Mouse (Mus musculus): Measurements from ENCODE around the gene Slc12a3. TPM values are rescaled to one million over a fixed set of nuclear protein-coding genes. Genes with fewer than 3 reads are reported as not detected.
A peak's percentile ranks its signal among the peaks of the same experiment; 100 is the strongest.

Gene Slc12a3
- total and polyA plus RNA-seq, 2 experiments from 2014 or later: 0.05 TPM; not detected in 1

DNA sequence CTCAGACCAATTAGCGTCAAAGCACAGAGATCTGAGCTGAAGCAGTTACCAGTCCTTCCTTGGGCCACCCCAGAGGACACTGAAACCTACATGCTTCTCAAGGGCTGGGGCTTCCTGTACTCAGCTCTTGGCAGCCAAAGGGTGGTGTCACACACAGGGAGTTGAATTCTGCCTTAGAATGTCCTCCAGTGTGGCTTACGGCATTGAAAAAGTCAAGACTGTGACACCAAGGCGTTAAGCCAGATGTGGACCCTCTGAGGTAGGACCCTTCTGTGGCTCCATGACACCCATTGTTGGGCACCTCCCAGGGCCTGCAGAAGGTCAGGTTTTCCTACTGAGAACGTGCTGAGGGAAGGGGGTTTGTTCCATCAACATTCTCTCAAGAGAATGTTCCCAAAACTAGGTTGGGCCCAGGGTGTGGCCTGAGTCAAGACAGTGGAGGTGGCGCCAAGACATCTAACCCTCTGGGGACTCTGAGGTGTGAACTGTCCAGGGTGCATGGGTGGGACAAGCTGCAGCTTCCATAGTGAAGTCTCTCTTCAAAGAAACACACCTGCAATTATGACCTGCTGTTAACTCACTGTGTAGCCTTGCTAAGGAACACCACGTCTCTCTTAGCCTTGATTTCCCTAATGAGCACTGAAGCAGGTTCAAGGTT is 32.9 kb downstream of the Slc12a3 start:
- Histone ChIP-seq H3K36me3 (ENCODE audit: insufficient read depth, low read length) (no peaks in the 10 kb centered on the region), H3K27me3 (ENCODE audit: insufficient read depth, low read length) (no peaks in the 10 kb centered on the region), H3K9me3 (ENCODE audit: low read length) (no peaks in the 10 kb centered on the region), H3K4me1 (ENCODE audit: insufficient read depth, low read length) (no peaks in the 10 kb centered on the region), H3K4me3 (ENCODE audit: low read depth, low read length) (no peak overlapping the region), H3K9ac (replicated peaks; ENCODE audit: low read length, poor library complexity, severe bottlenecking) (no peak overlapping the region), H3K4me2 (ENCODE audit: low read depth, low read length, poor library complexity, severe bottlenecking) (no peak overlapping the region), H3K27ac (ENCODE audit: low read depth, low read length) (no peak overlapping the region)
- no peak for TF ChIP-seq CTCF (IDR thresholded peaks at IDR 0.05)
- DNase-seq (ENCODE audit: low spot score): no peak
- no peak for ATAC-seq (ENCODE audit: low FRiP score)
- WGBS: 88% methylated on average over 6 of the region's 6 CpGs

DNA sequence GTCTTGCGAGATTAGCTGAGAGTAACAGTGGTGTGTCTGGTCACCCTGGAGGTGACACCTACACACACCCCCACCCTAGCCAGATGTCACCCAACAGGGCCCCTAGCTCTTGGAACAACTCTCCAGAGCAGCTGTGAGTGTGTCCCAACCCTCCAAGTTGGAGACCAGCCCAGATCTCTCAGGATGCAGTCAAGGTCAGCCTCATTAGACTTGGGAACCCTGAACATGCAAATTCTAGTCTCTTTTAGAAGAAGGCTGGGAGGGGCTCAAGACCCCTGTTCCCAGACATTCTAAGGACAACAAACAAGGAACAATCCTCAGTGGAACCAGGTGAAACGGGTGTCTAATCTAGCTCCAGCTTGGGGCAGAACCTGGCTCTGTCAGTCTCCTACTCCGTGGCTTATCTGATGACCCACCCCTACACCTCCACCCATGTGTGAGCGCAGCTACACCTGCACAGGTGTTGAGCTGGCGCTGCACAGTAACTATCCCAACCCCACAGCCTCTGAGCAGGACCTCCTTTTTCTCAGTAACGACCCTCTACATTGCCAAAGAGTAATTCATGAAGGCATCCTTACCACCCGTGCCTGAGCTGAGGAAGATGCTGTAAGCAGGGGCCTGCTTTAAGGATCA is 33.7 kb downstream of the Slc12a3 start:
- no peak for ATAC-seq (ENCODE audit: low FRiP score)
- Histone ChIP-seq H3K27me3 (ENCODE audit: insufficient read depth, low read length) (no peaks in the 10 kb centered on the region), H3K9ac (replicated peaks; ENCODE audit: low read length, poor library complexity, severe bottlenecking) (no peak overlapping the region), H3K36me3 (ENCODE audit: insufficient read depth, low read length) (no peaks in the 10 kb centered on the region), H3K4me3 (ENCODE audit: low read depth, low read length) (no peak overlapping the region), H3K9me3 (ENCODE audit: low read length) (no peaks in the 10 kb centered on the region), H3K4me2 (ENCODE audit: low read depth, low read length, poor library complexity, severe bottlenecking) (no peak overlapping the region), H3K4me1 (ENCODE audit: insufficient read depth, low read length) (no peaks in the 10 kb centered on the region), H3K27ac (ENCODE audit: low read depth, low read length) (no peak overlapping the region)
- TF ChIP-seq CTCF (IDR thresholded peaks at IDR 0.05): no peak
- 87% methylated on average over 7 of the region's 7 CpGs for WGBS
- no peak for DNase-seq (ENCODE audit: low spot score)

DNA sequence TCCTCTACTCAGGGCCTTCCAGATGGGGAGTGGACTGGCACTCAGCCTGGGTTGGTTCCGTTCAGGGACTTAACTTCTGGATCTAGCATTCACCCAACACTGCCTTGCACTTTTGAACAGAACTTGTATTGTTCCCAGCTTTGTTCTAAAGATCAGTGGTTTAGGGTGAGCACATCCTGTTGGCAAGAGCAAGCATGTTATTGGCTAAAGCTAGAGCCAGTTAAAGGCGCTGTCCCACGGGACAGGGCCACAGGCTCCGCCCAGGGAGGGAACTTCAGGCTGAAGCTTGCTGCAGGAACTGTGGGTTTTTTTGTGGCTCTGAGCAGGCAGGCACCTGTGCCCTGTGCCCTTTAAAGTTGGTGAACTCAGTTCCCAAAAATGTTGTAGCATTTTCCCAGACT is 34.3 kb downstream of the Slc12a3 start:
- ATAC-seq (ENCODE audit: low FRiP score) (no peak), DNase-seq (ENCODE audit: low spot score) (peak; percentile 41)
- H3K27ac ChIP-seq (ENCODE audit: low read depth, low read length): no peak overlapping the region
- no peak overlapping the region for H3K9ac ChIP-seq (replicated peaks; ENCODE audit: low read length, poor library complexity, severe bottlenecking)
- H3K27me3 ChIP-seq (ENCODE audit: insufficient read depth, low read length): no peaks in the 10 kb centered on the region
- no peaks in the 10 kb centered on the region for H3K36me3 ChIP-seq (ENCODE audit: insufficient read depth, low read length)
- no peaks in the 10 kb centered on the region for H3K4me1 ChIP-seq (ENCODE audit: insufficient read depth, low read length)
- H3K4me2 ChIP-seq (ENCODE audit: low read depth, low read length, poor library complexity, severe bottlenecking): no peak overlapping the region
- H3K9me3 ChIP-seq (ENCODE audit: low read length): no peaks in the 10 kb centered on the region
- H3K4me3 ChIP-seq (ENCODE audit: low read depth, low read length): no peak overlapping the region
- no peak for TF ChIP-seq CTCF (IDR thresholded peaks at IDR 0.05)
- 54% methylated on average over 4 of the region's 4 CpGs for WGBS

DNA sequence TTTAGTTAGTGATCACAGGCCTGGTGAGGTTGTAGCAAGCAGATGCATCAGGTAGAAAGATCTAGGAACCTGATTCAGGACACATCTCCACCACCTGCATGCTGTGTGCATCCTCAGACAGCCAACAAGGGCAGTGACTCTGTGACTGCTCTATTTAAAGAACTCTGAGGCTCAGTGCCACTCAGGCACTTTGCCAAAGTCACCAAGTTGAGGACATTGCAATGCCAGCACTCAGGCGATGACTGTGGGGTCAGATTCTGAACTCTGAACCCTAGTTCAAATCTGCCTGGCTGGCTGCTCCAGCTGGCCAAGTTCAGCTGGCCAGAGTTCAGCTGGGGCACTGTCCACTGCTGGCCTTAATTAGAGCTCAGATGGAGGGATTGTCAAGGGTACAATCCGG is 34.9 kb downstream of the Slc12a3 start:
- H3K4me3 ChIP-seq (ENCODE audit: low read depth, low read length): no peak overlapping the region
- 86% methylated on average over 2 of the region's 2 CpGs for WGBS
- no peaks in the 10 kb centered on the region for H3K9me3 ChIP-seq (ENCODE audit: low read length)
- H3K27ac ChIP-seq (ENCODE audit: low read depth, low read length): no peak overlapping the region
- TF ChIP-seq CTCF (IDR thresholded peaks at IDR 0.05): no peak
- H3K4me2 ChIP-seq (ENCODE audit: low read depth, low read length, poor library complexity, severe bottlenecking): no peak overlapping the region
- H3K9ac ChIP-seq (replicated peaks; ENCODE audit: low read length, poor library complexity, severe bottlenecking): no peak overlapping the region
- DNase-seq (ENCODE audit: low spot score) (no peak), ATAC-seq (ENCODE audit: low FRiP score) (no peak)
- no peaks in the 10 kb centered on the region for H3K36me3 ChIP-seq (ENCODE audit: insufficient read depth, low read length)
- no peaks in the 10 kb centered on the region for H3K4me1 ChIP-seq (ENCODE audit: insufficient read depth, low read length)
- no peaks in the 10 kb centered on the region for H3K27me3 ChIP-seq (ENCODE audit: insufficient read depth, low read length)

- DNase-seq (ENCODE audit: low spot score) (no peak), ATAC-seq (ENCODE audit: low FRiP score) (no peak)
- no peaks in the 10 kb centered on the region for H3K9me3 ChIP-seq (ENCODE audit: low read length)
- no peaks in the 10 kb centered on the region for H3K36me3 ChIP-seq (ENCODE audit: insufficient read depth, low read length)
- H3K4me2 ChIP-seq (ENCODE audit: low read depth, low read length, poor library complexity, severe bottlenecking): no peak overlapping the region
- no peak overlapping the region for H3K4me3 ChIP-seq (ENCODE audit: low read depth, low read length)
- 92% methylated on average over 6 of the region's 6 CpGs for WGBS
- H3K9ac ChIP-seq (replicated peaks; ENCODE audit: low read length, poor library complexity, severe bottlenecking): no peak overlapping the region
- H3K27me3 ChIP-seq (ENCODE audit: insufficient read depth, low read length): no peaks in the 10 kb centered on the region
- no peaks in the 10 kb centered on the region for H3K4me1 ChIP-seq (ENCODE audit: insufficient read depth, low read length)
- TF ChIP-seq CTCF (IDR thresholded peaks at IDR 0.05): no peak
- no peak overlapping the region for H3K27ac ChIP-seq (ENCODE audit: low read depth, low read length)
Observed at GRCm38 (mm10) chr8:94364686-94365312, 35.8 kb downstream of the Slc12a3 start.

GRCm38 (mm10) chr8:94365410-94365981 is 36.5 kb downstream of the Slc12a3 start:
- no peak for ATAC-seq (ENCODE audit: low FRiP score)
- Histone ChIP-seq H3K4me2 (ENCODE audit: low read depth, low read length, poor library complexity, severe bottlenecking) (no peak overlapping the region), H3K36me3 (ENCODE audit: insufficient read depth, low read length) (no peaks in the 10 kb centered on the region), H3K9ac (replicated peaks; ENCODE audit: low read length, poor library complexity, severe bottlenecking) (no peak overlapping the region), H3K27me3 (ENCODE audit: insufficient read depth, low read length) (no peaks in the 10 kb centered on the region), H3K4me1 (ENCODE audit: insufficient read depth, low read length) (no peaks in the 10 kb centered on the region), H3K4me3 (ENCODE audit: low read depth, low read length) (no peak overlapping the region), H3K27ac (ENCODE audit: low read depth, low read length) (no peak overlapping the region), H3K9me3 (ENCODE audit: low read length) (no peaks in the 10 kb centered on the region)
- no peak for TF ChIP-seq CTCF (IDR thresholded peaks at IDR 0.05)
- no peak for DNase-seq (ENCODE audit: low spot score)
- WGBS: 91% methylated on average over 9 of the region's 9 CpGs
